Mouse (Mus musculus) neural tube, embryonic 11.5 days (tissue): ENCODE data around the gene Gm17324. TPM values are rescaled to one million over a fixed set of nuclear protein-coding genes. Genes with fewer than 3 reads are reported as not detected.
"Not testable (repeated sequence)": the region's sequence is repeated elsewhere in the genome, so short reads cannot be mapped to it uniquely, and the experiment has no call there.

ENCODE experiments used
- ATAC-seq: fragments of 200-750 bp; cut with Nextera tagmentation; 2 replicates; pipeline ENCODE4 v1.8.0; 2017; ENCODE audit warnings: moderate number of reproducible peaks, mild to moderate bottlenecking, moderate TSS enrichment, moderate library complexity; ENCODE audit not compliant: insufficient read depth, low FRiP score, low TSS enrichment
- DNase-seq: peaks from one replicate; pipeline ENCODE4 v3.0.0-alpha.2; 2015; ENCODE audit warnings: low spot score
- H3K27ac ChIP-seq: fragments of 300-500 bp; sonication (generic); 2 replicates; pipeline ENCODE4 v1.5.1; 2014; ENCODE audit warnings: low read depth, mild to moderate bottlenecking, low read length
- H3K27me3 ChIP-seq: fragments of 300-500 bp; sonication (generic); 2 replicates; pipeline ENCODE4 v1.6.1; 2014; ENCODE audit warnings: mild to moderate bottlenecking, low read length, mixed read lengths; ENCODE audit not compliant: control insufficient read depth, insufficient read depth
- H3K36me3 ChIP-seq: fragments of 300-500 bp; sonication (generic); 2 replicates; pipeline ENCODE4 v1.6.1; 2014; ENCODE audit warnings: mild to moderate bottlenecking, low read length, moderate library complexity, mixed read lengths; ENCODE audit not compliant: control insufficient read depth, insufficient read depth
- H3K4me1 ChIP-seq: fragments of 300-500 bp; sonication (generic); 2 replicates; pipeline ENCODE4 v1.6.1; 2014; ENCODE audit warnings: low read length, mixed read lengths; ENCODE audit not compliant: control insufficient read depth, insufficient read depth
- H3K4me2 ChIP-seq: fragments of 300-500 bp; sonication (generic); 2 replicates; pipeline ENCODE4 v1.6.1; 2014; ENCODE audit warnings: low read depth, mild to moderate bottlenecking, moderate library complexity
- H3K4me3 ChIP-seq: fragments of 300-500 bp; sonication (generic); 2 replicates; pipeline ENCODE4 v1.5.1; 2014; ENCODE audit warnings: low read depth, low read length
- H3K9ac ChIP-seq: fragments of 300-500 bp; sonication (generic); 2 replicates; pipeline ENCODE4 v1.6.1; 2014; ENCODE audit warnings: mild to moderate bottlenecking, low read length
- H3K9me3 ChIP-seq: fragments of 300-500 bp; sonication (generic); 2 replicates; pipeline ENCODE4 v1.6.1; 2016; ENCODE audit warnings: low read length; ENCODE audit not compliant: control insufficient read depth
- WGBS: fragments of 180-500 bp; shearing (Covaris S2); extraction: QIAGEN DNeasy Blood & Tissue Kit; methylation state at CpG from one replicate; pipeline ENCODE4 v1.1.7; 2014; 5-methylcytosine and 5-hydroxymethylcytosine counted together
- polyA plus RNA-seq: library from polyadenylated mRNA; unstranded; fragments of >200 nt; fragmentation: Nextera tagmentation; extraction: Ambion mirVana; gene quantifications from 2 replicates; pipeline ENCODE4 v1.2.1, GENCODE M21; 2014

Gene Gm17324
- polyA plus RNA-seq, 1 experiment from 2014 or later: 1.0 TPM

GRCm38 (mm10) chr9:78481423-78482331, 33.1 kb upstream of the Gm17324 start:
- WGBS: under 1% methylated on average over 70 of the region's 77 CpGs

GRCm38 (mm10) chr9:78480706-78481358, 32.2 kb upstream of the Gm17324 start:
- WGBS: under 1% methylated on average over 45 of the region's 46 CpGs
- Histone ChIP-seq H3K4me3 (peak overlapping the region; percentile 99), H3K27me3 (no peaks in the 10 kb centered on the region), H3K36me3 (peaks cover 8% of the 10 kb centered on the region; the same call in 1 of the 2 replicates), H3K4me1 (peaks cover 3% of the 10 kb centered on the region; the same call in 1 of the 2 replicates), H3K9me3 (no peaks in the 10 kb centered on the region), H3K27ac (peak overlapping the region; percentile 96), H3K9ac (peak overlapping the region; percentile 100), H3K4me2 (peak overlapping the region; percentile 60)
- ATAC-seq (peak; percentile 13), DNase-seq (peak; percentile 77)

More at GRCm38 (mm10) chr9:78481423-78482331, 33.1 kb upstream of the Gm17324 start:
- Histone ChIP-seq H3K4me2 (peak overlapping the region; percentile 60), H3K27me3 (no peaks in the 10 kb centered on the region), H3K4me3 (peak overlapping the region; percentile 99), H3K9ac (peak overlapping the region; percentile 100), H3K36me3 (peaks cover 8% of the 10 kb centered on the region; the same call in 1 of the 2 replicates), H3K27ac (peak overlapping the region; percentile 98), H3K4me1 (peaks cover 3% of the 10 kb centered on the region; the same call in 1 of the 2 replicates), H3K9me3 (no peaks in the 10 kb centered on the region)
- ATAC-seq (peak; percentile 98), DNase-seq (peak; percentile 95)

- Histone ChIP-seq H3K4me3 (peak overlapping the region; percentile 99), H3K9ac (peak overlapping the region; percentile 100), H3K4me2 (peak overlapping the region; percentile 60), H3K27ac (peak overlapping the region; percentile 96)
- WGBS: 2% methylated on average over 13 of the region's 13 CpGs
- H3K4me1 ChIP-seq, H3K9me3 ChIP-seq, ATAC-seq, H3K27me3 ChIP-seq, DNase-seq, H3K36me3 ChIP-seq: not testable (repeated sequence)
Measured at GRCm38 (mm10) chr9:78480227-78480626, 31.6 kb upstream of the Gm17324 start.

- not testable (repeated sequence) for H3K36me3 ChIP-seq, H3K4me1 ChIP-seq, H3K9me3 ChIP-seq, ATAC-seq, DNase-seq, H3K27me3 ChIP-seq, H3K27ac ChIP-seq
- Histone ChIP-seq H3K4me2 (peak overlapping the region; percentile 60), H3K9ac (peak overlapping the region; percentile 49), H3K4me3 (peak overlapping the region; percentile 99)
- WGBS: 34% methylated on average over 8 of the region's 8 CpGs
Measured at GRCm38 (mm10) chr9:78479308-78479707, 30.7 kb upstream of the Gm17324 start.

GRCm38 (mm10) chr9:78478009-78478605, 29.5 kb upstream of the Gm17324 start:
- H3K9ac ChIP-seq, H3K27ac ChIP-seq, H3K4me1 ChIP-seq, ATAC-seq, H3K36me3 ChIP-seq, DNase-seq, H3K9me3 ChIP-seq, H3K27me3 ChIP-seq, H3K4me2 ChIP-seq, H3K4me3 ChIP-seq: not testable (repeated sequence)
- 57% methylated on average over 1 of the region's 1 CpGs for WGBS

- peaks cover 8% of the 10 kb centered on the region; the same call in 1 of the 2 replicates for H3K36me3 ChIP-seq
- no peak overlapping the region for H3K9ac ChIP-seq
- WGBS: 3% methylated on average over 5 of the region's 5 CpGs
- H3K4me1 ChIP-seq: no peaks in the 10 kb centered on the region
- no peak for DNase-seq
- ATAC-seq: no peak
- no peaks in the 10 kb centered on the region for H3K27me3 ChIP-seq
- no peaks in the 10 kb centered on the region for H3K9me3 ChIP-seq
- no peak overlapping the region for H3K27ac ChIP-seq
- H3K4me2 ChIP-seq: no peak overlapping the region
- H3K4me3 ChIP-seq: no peak overlapping the region
Measured at GRCm38 (mm10) chr9:78477021-78477551, 28.5 kb upstream of the Gm17324 start.

- Histone ChIP-seq H3K36me3 (peaks cover 8% of the 10 kb centered on the region; the same call in 1 of the 2 replicates), H3K4me1 (no peaks in the 10 kb centered on the region), H3K27me3 (no peaks in the 10 kb centered on the region), H3K9me3 (no peaks in the 10 kb centered on the region), H3K4me2 (no peak overlapping the region), H3K9ac (no peak overlapping the region), H3K27ac (no peak overlapping the region), H3K4me3 (no peak overlapping the region)
- DNase-seq (no peak), ATAC-seq (0 out of 2 replicates have a peak, but pooled peaks have one; percentile 3)
- WGBS: 17% methylated on average over 1 of the region's 1 CpGs
Measured at GRCm38 (mm10) chr9:78476531-78477020, 28.0 kb upstream of the Gm17324 start.

GRCm38 (mm10) chr9:78475873-78476272, 27.3 kb upstream of the Gm17324 start:
- no peak overlapping the region for H3K4me3 ChIP-seq
- H3K9me3 ChIP-seq: no peaks in the 10 kb centered on the region
- no peak for DNase-seq
- H3K27me3 ChIP-seq: no peaks in the 10 kb centered on the region
- no peak overlapping the region for H3K4me2 ChIP-seq
- no peak overlapping the region for H3K9ac ChIP-seq
- ATAC-seq: no peak
- H3K27ac ChIP-seq: no peak overlapping the region
- peaks cover 8% of the 10 kb centered on the region for H3K36me3 ChIP-seq
- no peaks in the 10 kb centered on the region for H3K4me1 ChIP-seq
- WGBS: 90% methylated on average over 4 of the region's 4 CpGs
